Mouse (Mus musculus) urinary bladder, postnatal 10 days (tissue): Measurements from ENCODE around the gene Blzf1.

Source experiments
- DNase-seq: peaks from one replicate; pipeline ENCODE4 v3.0.0; 2022; ENCODE audit warnings: low spot score

The Blzf1 gene

GRCm38 (mm10) chr1:164307124-164307751 is at the start of gene Blzf1:
TSS of gene Blzf1 (minus strand) at chr1:164307489.
- DNase-seq = peak; percentile 92

- no peak for DNase-seq
These were observed 46.2 kb upstream of the Blzf1 start for GRCm38 (mm10) chr1:164353443-164353842.

GRCm38 (mm10) chr1:164342161-164342560 is 34.9 kb upstream of the Blzf1 start:
- DNase-seq = no peak

- no peak for DNase-seq
These were observed 28.6 kb upstream of the Blzf1 start for GRCm38 (mm10) chr1:164335846-164336245.

GRCm38 (mm10) chr1:164335435-164335834 is 28.1 kb upstream of the Blzf1 start:
- no peak for DNase-seq

GRCm38 (mm10) chr1:164332559-164332958 is 25.3 kb upstream of the Blzf1 start:
- no peak for DNase-seq

- no peak for DNase-seq
These were observed 20.5 kb upstream of the Blzf1 start for GRCm38 (mm10) chr1:164327764-164328163.

GRCm38 (mm10) chr1:164326600-164327155 is 19.4 kb upstream of the Blzf1 start:
- DNase-seq = no peak

- no peak for DNase-seq
These were observed 17.6 kb upstream of the Blzf1 start for GRCm38 (mm10) chr1:164324878-164325277.

GRCm38 (mm10) chr1:164324221-164324620 is 16.9 kb upstream of the Blzf1 start:
- no peak for DNase-seq

GRCm38 (mm10) chr1:164322987-164323650 is 15.8 kb upstream of the Blzf1 start:
- no peak for DNase-seq

- DNase-seq = no peak
These were observed 14.1 kb upstream of the Blzf1 start for GRCm38 (mm10) chr1:164321408-164321807.

- no peak for DNase-seq
These were observed 13.4 kb upstream of the Blzf1 start for GRCm38 (mm10) chr1:164320731-164321130.

- DNase-seq = no peak
These were observed 12.4 kb upstream of the Blzf1 start for GRCm38 (mm10) chr1:164319542-164320140.

GRCm38 (mm10) chr1:164318474-164318873 is 11.2 kb upstream of the Blzf1 start:
- DNase-seq = no peak

- DNase-seq = no peak
These were observed 10.0 kb upstream of the Blzf1 start for GRCm38 (mm10) chr1:164317261-164317660.

GRCm38 (mm10) chr1:164316697-164317096 is 9.4 kb upstream of the Blzf1 start:
- DNase-seq = no peak

- DNase-seq = no peak
These were observed 8.0 kb upstream of the Blzf1 start for GRCm38 (mm10) chr1:164315266-164315665.

- DNase-seq = no peak
These were observed 6.8 kb upstream of the Blzf1 start for GRCm38 (mm10) chr1:164314085-164314484.

GRCm38 (mm10) chr1:164307922-164308321 is 633 bp upstream of the Blzf1 start:
- DNase-seq = no peak

GRCm38 (mm10) chr1:164303821-164304220 is 3.5 kb downstream of the Blzf1 start, which contains the start of gene Nme7:
TSS of gene Nme7 (plus strand) at chr1:164304121.
- no peak for DNase-seq

- DNase-seq = no peak
These were observed 5.3 kb downstream of the Blzf1 start for GRCm38 (mm10) chr1:164301949-164302348.

GRCm38 (mm10) chr1:164296473-164296872 is 10.8 kb downstream of the Blzf1 start:
- DNase-seq = no peak
